Mouse (Mus musculus): ENCODE data around the gene Fastkd1. TPM values are rescaled to one million over a fixed set of nuclear protein-coding genes. Genes with fewer than 3 reads are reported as not detected.

The Fastkd1 gene
- polyA plus RNA-seq (2015; fragmentation: Nextera tagmentation; extraction: Ambion mirVana): 5.1 and 5.3 TPM in 2 replicates

DNA sequence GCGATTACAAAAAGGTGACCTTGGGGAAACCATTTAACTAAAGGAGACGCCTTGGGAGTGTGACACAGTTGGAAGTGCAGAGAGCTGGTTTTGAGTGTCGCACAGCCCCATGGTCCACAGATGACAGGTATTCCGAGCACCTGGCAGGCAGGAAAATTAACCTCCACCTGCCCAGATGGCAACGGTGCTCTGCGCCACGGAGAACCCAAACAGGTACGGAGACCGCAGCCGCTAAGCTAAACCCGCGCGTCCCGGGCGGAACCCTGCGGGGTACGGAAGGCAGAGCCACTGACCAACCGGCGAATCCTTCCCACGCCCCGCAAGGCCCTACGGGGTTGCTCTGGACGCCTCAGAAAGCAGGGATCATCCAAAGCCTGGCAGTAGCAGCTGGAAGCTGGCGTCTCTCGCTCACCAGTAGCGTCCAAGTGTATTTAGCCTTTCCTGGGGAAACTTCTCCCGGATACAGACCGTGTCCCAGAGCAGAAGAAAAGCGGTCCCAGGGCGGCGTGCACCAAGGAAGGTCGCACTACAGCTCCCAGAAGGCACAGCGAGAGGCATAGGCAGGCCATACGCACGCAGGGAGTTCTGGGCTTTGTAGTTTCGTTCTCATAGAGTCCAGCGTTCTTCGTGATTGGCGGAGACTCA lies at the start of gene Fastkd1:
Fastkd1 (minus strand) TSS at position 536 of the 645 bp plus-strand sequence.

DNA sequence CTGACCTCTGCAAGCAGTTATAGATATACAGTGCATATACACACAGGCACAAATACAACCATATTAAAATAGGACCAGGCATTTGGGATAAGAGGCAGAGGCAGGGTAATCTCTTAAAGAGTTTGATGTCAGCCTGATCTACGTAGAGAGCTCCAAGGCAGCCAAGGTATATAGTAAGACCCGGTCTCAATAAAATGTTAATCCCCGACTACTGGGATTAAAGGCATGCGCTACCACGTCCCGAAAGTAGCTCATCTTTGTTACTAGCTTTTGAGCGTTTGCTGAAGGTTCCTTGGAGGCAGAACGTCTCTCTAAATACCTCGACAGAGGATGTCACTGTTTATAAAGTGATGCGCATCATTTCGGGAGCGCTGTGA lies 8.9 kb upstream of the Fastkd1 start, which contains the start of gene Ppig:
Ppig (plus strand) TSS at position 273 of the 377 bp plus-strand sequence.

DNA sequence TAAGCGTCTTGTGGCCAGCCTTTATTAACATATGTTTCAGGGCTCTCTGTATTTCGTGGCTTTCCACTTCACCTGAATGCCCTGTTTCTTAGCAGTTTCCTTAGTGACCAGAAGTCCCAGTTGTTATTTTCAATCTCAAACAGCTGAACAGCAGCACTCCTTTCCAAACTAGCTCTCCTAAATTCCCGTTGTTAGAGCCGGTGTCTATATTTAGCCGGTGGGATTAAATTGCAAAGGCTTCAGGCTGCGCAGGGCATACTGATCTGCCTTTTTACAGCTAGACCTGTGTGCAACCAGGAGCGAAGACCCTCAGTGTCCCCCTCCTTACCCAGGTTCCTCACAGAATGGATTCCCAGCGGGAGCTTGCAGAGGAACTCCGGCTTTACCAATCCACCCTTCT lies 43.5 kb downstream of the Fastkd1 start, which contains the start of gene Klhl41:
Klhl41 (plus strand) TSS at position 268 of the 400 bp plus-strand sequence.

DNA sequence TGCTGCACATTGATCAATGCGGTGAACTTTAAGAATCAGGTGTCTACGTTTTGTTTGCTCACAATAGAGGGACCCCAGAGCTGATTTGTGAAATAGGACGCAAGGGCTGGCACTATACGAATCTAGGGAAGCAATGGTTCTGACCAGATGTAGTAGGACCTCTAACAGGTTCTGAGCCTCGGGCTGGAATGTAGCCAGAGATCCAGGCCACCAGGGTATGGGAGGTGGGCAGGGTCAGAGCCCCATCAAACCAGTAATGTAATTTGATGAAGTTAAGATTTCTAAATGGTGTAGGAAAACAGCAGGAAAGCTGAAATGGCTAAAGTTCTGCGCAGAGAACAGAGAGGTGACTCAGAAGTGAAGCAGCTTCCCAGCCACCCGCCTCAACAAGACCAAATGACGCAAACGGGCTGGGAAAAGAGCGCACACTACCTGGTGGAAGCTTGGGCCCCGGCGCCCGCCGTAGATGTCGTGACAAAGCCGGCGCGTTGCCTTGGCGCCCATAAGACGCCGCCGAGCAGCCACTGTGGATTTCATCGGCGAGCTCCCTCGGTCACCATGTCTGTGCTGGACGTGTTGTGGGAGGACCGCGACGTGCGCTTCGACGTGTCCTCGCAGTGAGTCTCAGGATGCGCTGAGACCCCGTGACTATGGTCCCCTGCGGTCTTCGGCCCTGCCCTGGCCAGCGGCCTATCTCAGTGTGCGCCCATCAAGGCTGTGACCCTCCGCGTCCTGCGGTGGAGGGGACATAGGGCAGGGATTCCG lies 66.4 kb downstream of the Fastkd1 start, which contains the start of gene Bbs5:
Bbs5 (plus strand) TSS at position 446 of the 765 bp plus-strand sequence.

Other genes starting within 250 kb of the Fastkd1 start
- gene Lrp2, start 127.5 kb downstream of the Fastkd1 start, polyA plus RNA-seq (2015; fragmentation: Nextera tagmentation; extraction: Ambion mirVana): 0.19 and 0.28 TPM in 2 replicates
- 8.7 and 14.6 TPM in 2 replicates for gene Bbs5, start 66.3 kb downstream of the Fastkd1 start, polyA plus RNA-seq (2015; fragmentation: Nextera tagmentation; extraction: Ambion mirVana)
- gene Klhl41, start 43.4 kb downstream of the Fastkd1 start, polyA plus RNA-seq (2015; fragmentation: Nextera tagmentation; extraction: Ambion mirVana): 0.12 and 0.16 TPM in 2 replicates
- gene Ppig, start 9.0 kb upstream of the Fastkd1 start, polyA plus RNA-seq (2015; fragmentation: Nextera tagmentation; extraction: Ambion mirVana): 79.3 and 97.9 TPM in 2 replicates
- 0.87 and 1.0 TPM in 2 replicates for gene Ccdc173, start 76.1 kb upstream of the Fastkd1 start, polyA plus RNA-seq (2015; fragmentation: Nextera tagmentation; extraction: Ambion mirVana)
- 18.3 and 18.5 TPM in 2 replicates for gene Phospho2, start 76.1 kb upstream of the Fastkd1 start, polyA plus RNA-seq (2015; fragmentation: Nextera tagmentation; extraction: Ambion mirVana)
- gene Klhl23, start 108.4 kb upstream of the Fastkd1 start, polyA plus RNA-seq (2015; fragmentation: Nextera tagmentation; extraction: Ambion mirVana): 49.3 and 58.7 TPM in 2 replicates
- gene Ssb, start 148.0 kb upstream of the Fastkd1 start, polyA plus RNA-seq (2015; fragmentation: Nextera tagmentation; extraction: Ambion mirVana): 187 and 228 TPM in 2 replicates
- 30.4 and 32.7 TPM in 2 replicates for gene Mettl5, start 172.1 kb upstream of the Fastkd1 start, polyA plus RNA-seq (2015; fragmentation: Nextera tagmentation; extraction: Ambion mirVana)
- 8.0 and 9.9 TPM in 2 replicates for gene Ubr3, start 183.7 kb upstream of the Fastkd1 start, polyA plus RNA-seq (2015; fragmentation: Nextera tagmentation; extraction: Ambion mirVana)